Mouse (Mus musculus): Measurements from ENCODE around the gene Iqch. TPM values are rescaled to one million over a fixed set of nuclear protein-coding genes. Genes with fewer than 3 reads are reported as not detected.
"Not testable (repeated sequence)": the region's sequence is repeated elsewhere in the genome, so short reads cannot be mapped to it uniquely, and the experiment has no call there.

The Iqch gene
- polyA plus RNA-seq, 1 experiment, result not detected

GRCm38 (mm10) chr9:63572874-63573273, 29.4 kb downstream of the Iqch start:
- 60% methylated on average over 7 of the region's 7 CpGs for WGBS
- no peak for DNase-seq (ENCODE audit: low read depth, low spot score)

DNA sequence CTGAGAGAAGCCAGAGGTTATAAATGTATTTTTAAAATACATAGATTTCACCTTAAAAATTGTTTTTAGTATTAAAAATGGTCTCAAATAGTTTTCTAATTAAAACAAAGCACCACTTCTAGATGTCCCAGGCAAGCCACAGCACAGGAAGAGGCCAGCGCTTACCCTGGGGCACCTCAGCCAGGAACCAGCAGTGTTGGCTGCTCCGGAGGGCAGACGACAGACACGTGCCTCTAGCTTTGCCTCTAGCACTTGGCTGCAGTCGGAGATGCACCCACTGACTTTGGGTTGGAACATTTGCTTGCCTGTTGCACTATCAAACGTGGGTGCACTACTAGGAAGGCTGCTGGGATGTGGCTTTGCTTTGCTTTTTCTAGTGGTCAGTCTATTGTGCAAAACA, 30.4 kb downstream of the Iqch start:
- WGBS, result 61% methylated on average over 6 of the region's 6 CpGs
- no peak for DNase-seq (ENCODE audit: low read depth, low spot score)

DNA sequence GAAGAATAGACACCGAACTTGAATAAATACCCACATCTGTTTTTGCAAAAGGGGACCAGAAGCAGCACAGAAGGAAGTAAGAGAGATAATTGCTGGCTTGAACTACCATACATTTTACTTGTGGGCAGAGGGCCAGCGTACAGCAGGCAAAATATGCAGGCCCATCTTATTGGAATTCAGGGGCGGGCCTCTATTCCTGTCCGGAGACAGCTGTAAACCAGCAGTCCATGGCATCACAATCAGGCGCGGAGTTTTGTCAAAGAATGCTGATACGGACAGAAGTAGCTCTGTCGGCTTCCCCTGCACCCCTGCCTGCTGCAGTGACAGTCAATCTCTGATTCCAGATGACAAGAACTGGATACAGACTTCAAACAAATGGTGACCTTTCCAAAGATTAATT, 33.5 kb downstream of the Iqch start:
- WGBS, result 12% methylated on average over 8 of the region's 8 CpGs

DNA sequence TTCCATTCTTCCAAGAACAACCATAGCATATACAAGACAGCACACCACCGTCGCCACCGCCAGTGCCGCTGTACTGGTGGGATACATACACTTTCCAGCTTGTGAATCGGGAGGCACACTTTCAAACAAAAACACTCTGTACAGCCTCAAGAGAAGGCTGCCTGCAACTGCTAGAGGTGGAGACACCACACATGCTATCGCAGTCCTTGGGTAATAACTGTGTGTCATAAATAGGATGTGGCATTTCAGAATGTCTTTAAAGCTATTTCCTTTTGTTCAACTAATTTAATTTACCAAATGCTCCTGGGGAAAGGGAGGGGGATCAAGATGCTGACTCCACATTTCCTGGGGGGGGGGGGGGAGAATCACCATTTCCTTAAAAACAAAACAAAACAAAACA, 34.0 kb downstream of the Iqch start:
- DNase-seq (ENCODE audit: low read depth, low spot score), result no peak
- 75% methylated on average over 6 of the region's 6 CpGs for WGBS

More for the DNA sequence above, 33.5 kb downstream of the Iqch start:
- no peak for DNase-seq (ENCODE audit: low read depth, low spot score)

DNA sequence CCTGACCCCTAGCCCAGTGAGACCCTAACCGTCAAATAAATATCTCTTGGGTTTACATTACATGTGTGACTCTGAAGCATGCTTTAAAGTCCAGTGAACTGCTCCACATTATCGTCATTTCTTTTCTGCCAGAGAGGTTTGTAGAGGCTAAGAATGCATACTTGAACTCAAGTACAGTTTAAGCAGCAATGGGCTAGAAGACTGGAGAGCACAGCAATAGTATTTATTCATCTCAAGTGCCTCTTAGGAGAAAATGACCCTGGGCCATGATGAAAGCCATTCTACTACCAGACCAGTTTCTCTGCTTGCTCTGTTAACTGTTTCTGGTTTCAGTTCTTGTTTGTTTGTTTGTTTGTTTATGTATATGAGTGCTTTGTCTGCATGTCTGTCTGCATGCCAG, 38.9 kb downstream of the Iqch start:
- 71% methylated on average over 2 of the region's 2 CpGs for WGBS
- no peak for DNase-seq (ENCODE audit: low read depth, low spot score)

GRCm38 (mm10) chr9:63561931-63562330, 40.4 kb downstream of the Iqch start:
- 70% methylated on average over 8 of the region's 8 CpGs for whole genome bisulfite sequencing
- no peak for DNase-seq (ENCODE audit: low read depth, low spot score)

DNA sequence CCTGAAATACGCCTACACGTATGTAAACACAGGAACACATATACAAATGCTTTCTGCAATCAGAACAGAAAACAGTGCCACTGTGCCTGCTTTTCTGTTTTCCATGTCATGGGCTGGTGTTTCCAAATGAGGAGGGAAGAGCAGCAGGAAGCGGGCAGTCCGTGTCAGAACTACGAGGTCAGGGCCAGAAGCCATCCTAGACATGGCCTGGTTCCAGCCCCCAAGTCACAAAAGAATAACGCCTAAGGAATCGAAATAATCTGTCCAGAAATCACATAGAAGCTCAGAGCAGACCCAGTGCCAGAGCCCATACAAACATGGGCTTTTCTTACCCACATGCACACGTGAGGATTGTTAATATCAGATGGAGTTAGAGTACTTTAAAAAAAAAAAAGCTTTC, 45.4 kb downstream of the Iqch start:
- 84% methylated on average over 8 of the region's 8 CpGs for WGBS

GRCm38 (mm10) chr9:63556316-63556715, 46.0 kb downstream of the Iqch start:
- no peak for DNase-seq (ENCODE audit: low read depth, low spot score)
- WGBS, result 62% methylated on average over 1 of the region's 1 CpGs

More for the DNA sequence above, 45.4 kb downstream of the Iqch start:
- DNase-seq (ENCODE audit: low read depth, low spot score), result no peak

DNA sequence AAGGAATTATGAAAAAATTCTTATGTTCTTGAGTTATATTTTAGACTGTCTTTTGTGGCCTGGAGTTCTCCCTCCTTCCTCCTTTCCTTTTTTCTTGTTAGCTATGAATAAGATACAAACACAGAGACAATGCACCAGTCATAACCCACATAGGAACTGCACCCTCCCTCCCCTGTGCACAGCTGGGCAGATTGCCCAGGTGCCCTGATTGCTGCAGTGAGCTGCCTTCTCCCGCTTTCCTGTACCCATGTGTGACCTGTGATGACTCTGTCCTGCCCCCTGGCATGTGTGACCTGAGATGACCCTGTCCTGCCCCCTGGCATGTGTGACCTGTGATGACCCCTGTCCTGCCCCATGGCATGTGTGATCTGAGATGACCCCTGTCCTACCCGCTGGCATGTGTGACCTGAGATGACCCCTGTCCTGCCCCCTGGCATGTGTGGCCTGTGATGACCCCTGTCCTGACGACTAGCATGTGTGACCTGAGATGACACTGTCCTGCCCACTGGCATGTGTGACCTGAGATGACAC, 46.8 kb downstream of the Iqch start:
- 46% methylated on average over 3 of the region's 3 CpGs for WGBS
- DNase-seq (ENCODE audit: low read depth, low spot score), result no peak

- DNase-seq (ENCODE audit: low read depth, low spot score), result no peak
- 42% methylated on average over 3 of the region's 3 CpGs for WGBS
These were observed 48.7 kb downstream of the Iqch start for GRCm38 (mm10) chr9:63553628-63554027.

DNA sequence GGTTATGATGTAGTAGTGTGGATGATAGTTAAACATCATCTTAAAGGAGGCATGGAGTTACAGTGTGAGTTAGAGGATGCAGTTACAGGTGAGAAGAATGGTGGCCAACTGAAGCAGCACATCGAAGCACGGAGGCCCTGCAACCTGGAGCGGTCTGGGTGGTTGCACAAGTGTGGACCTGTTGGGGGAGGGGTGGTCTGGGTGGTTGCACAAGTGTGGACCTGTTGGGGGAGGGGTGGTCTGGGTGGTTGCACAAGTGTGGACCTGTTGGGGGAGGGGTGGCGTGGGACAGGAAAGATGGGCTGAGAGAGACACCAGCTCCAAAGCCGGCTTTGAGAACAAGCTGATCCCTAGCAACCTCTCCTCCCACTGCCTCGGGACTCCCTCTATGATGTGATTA, 51.6 kb downstream of the Iqch start:
- WGBS, result 87% methylated on average over 6 of the region's 6 CpGs
- DNase-seq (ENCODE audit: low read depth, low spot score), result not testable (repeated sequence)

DNA sequence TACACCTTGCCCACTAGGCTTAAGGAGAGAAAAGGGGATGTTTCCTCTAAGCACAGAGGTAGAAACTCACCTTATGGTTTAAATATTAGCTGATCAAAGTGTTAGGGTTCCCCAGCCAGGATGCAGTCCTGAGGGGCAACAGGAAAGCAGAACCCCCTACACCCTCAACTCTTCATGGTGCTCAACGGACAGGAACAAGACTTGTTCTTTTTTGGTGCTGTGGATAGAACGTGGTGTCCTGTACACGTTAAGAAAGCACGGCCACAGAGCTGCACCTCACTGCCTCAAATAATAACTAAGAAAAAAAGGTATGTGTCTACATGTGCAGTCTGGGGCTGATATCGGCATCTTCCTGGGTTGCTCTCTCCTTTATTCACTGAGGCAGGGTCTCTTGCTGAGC, 53.3 kb downstream of the Iqch start:
- 87% methylated on average over 5 of the region's 5 CpGs for whole genome bisulfite sequencing
- no peak for DNase-seq (ENCODE audit: low read depth, low spot score)

GRCm38 (mm10) chr9:63541926-63542325, 60.4 kb downstream of the Iqch start:
- no peak for DNase-seq (ENCODE audit: low read depth, low spot score)
- 55% methylated on average over 7 of the region's 7 CpGs for WGBS

GRCm38 (mm10) chr9:63541301-63541700, 61.0 kb downstream of the Iqch start:
- no peak for DNase-seq (ENCODE audit: low read depth, low spot score)
- WGBS, result 84% methylated on average over 7 of the region's 7 CpGs

DNA sequence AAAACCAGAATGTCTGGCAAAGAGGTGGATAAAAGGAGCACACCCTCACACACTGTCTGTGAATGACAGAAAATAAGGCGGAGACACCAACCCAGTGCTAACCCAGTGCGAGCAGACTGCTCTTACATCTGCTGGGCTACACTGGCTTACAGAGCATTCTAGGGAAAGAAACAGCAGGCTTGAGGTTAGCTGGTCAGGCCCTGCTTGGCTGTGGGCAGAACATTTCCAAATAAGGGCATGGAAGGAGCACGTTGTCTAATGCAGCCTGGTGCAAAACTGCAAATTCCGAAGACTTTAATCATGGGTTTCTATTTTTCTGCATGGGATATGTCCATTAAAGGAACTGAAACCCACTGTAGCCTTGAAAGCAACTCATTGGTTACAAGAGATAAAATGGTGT, 64.8 kb downstream of the Iqch start:
- DNase-seq (ENCODE audit: low read depth, low spot score), result no peak
- 80% methylated on average over 4 of the region's 4 CpGs for WGBS

- no peak for DNase-seq (ENCODE audit: low read depth, low spot score)
- WGBS, result 77% methylated on average over 6 of the region's 6 CpGs
These were observed 67.3 kb downstream of the Iqch start for GRCm38 (mm10) chr9:63535042-63535441.

DNA sequence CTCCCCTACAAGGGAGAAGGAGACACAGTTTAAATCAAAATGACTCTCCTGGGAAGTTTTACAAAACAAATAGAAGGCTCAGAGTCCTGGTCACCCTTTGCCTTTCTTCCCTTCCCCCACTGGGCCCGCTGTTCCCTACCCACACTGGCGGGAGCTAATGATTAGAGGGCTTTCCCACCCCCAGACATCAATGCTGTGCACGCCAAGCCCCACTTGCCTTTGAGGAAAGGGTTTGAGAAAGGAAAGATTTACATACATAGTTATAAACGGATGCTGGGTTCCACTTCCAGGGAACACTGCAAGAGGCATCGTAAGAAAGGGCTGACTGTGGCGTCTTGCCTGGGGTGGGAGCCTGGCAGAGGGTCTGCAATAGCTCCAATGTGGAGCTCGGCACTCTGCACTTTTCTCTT, 67.9 kb downstream of the Iqch start:
- WGBS, result 71% methylated on average over 7 of the region's 7 CpGs
- no peak for DNase-seq (ENCODE audit: low read depth, low spot score)

GRCm38 (mm10) chr9:63532966-63533711, 69.2 kb downstream of the Iqch start:
- DNase-seq (ENCODE audit: low read depth, low spot score), result no peak
- WGBS, result 50% methylated on average over 9 of the region's 9 CpGs

- WGBS, result 92% methylated on average over 2 of the region's 2 CpGs
- DNase-seq (ENCODE audit: low read depth, low spot score), result no peak
These were observed 78.4 kb downstream of the Iqch start for GRCm38 (mm10) chr9:63523937-63524253.

GRCm38 (mm10) chr9:63523251-63523936, 78.9 kb downstream of the Iqch start:
- 85% methylated on average over 14 of the region's 14 CpGs for WGBS
- DNase-seq (ENCODE audit: low read depth, low spot score), result no peak

GRCm38 (mm10) chr9:63512851-63513250, 89.4 kb downstream of the Iqch start:
- 38% methylated on average over 5 of the region's 5 CpGs for WGBS
- no peak for DNase-seq (ENCODE audit: low read depth, low spot score)
